Mouse (Mus musculus): ENCODE measurements around the gene Rad51d.

DNA sequence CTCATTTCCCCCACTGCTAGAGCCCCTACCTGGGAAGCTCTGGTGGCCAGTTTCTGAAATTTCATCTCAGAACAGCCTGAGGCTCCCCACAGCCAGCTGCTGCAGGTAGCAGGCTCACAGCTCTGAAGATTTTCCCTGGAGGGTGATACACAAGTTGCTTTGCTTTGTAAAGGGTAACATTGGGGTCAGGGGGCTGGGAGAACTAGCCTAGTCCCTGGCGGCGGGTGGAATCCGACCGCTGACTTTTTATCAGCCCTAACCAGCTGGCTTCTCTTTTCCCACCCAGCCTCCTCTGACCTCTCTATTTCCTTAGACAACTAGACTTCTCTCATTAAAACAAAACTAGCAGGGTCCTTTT lies 44.4 kb downstream of the Rad51d start:
- TF ChIP-seq CTCF (IDR thresholded peaks at IDR 0.05; ENCODE audit: low read depth) = no peak
- TF ChIP-seq EP300 (optimal IDR thresholded peaks at IDR 0.05) = no peak
